Mouse (Mus musculus): ENCODE data around the gene Plekho1.

GRCm38 (mm10) chr3:95938835-95939234 lies 57.0 kb downstream of the Plekho1 start:
- peak; percentile 47 for TF ChIP-seq CTCF (IDR thresholded peaks at IDR 0.05; ENCODE audit: insufficient read depth, low read length)
- no peak for TF ChIP-seq POLR2A (IDR thresholded peaks at IDR 0.05; ENCODE audit: borderline replicate concordance, extremely low read depth, low read depth, low read length)

All from lung, adult 2 months (tissue).